Mouse (Mus musculus) urinary bladder, adult 18-20 months (tissue): Measurements from ENCODE around the gene Exoc4.

Source experiments
- DNase-seq, 2 experiments: peaks; one replicate each; pipeline ENCODE4 v3.0.0; 2022; ENCODE audit warnings: low spot score in 2 of 2, mixed read lengths in 2 of 2

Exoc4 gene

DNA sequence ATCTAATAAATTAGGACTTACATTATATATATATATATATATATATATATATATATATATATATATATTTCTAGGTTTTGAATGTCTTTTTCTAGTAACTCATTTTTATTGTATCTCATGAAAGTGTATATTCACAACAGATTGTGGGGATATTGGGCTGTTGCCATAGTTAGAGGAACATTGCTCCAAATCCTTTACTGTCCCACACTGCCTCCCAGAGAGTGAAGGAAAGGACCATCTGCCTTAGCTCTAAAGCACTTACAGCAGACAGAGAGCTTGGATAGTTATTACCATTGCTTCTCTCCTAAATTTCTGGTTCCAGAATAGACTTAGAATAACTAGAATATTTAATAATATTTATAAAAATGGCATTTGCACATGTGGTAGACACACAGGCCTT is 512.7 kb downstream of the Exoc4 start:
- no peak for DNase-seq

DNA sequence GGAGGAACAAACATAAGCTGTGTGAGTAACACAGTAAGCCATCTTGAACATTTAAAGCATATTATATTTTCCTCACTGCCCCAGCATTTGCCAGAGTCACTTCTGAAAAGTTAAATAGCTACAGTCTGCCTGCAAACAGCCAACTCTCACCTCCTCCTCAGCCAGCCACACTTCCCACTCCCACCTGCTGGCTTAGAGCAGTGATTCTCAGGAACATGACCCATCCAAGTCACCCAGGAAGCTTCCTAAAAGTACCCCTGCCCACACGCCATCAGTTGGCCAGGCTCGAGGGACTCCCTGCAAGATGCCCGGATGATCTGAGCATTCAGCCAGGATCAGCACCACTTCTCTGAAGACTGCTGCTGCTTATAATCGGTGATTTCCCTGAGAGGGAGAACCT is 514.4 kb downstream of the Exoc4 start:
- DNase-seq = no peak

DNA sequence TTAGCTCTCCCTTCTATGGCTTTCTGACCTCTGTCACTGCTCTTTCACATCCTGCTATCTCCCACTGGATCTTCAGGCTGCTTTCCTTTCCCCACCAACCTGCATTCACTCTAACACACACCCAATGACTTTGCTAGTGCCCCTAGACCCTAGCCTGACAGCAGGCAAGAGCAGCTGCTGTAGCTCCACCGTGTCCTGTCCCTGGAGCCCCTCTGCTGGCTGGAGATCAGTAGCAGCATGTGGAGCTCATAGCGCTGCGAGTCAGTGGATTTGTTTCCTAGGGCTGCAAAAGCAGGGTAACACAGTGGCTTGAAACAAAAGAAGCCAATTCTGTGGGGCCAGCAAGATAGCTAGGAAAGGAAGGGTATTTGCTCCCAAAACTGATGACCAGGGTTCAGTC is 515.1 kb downstream of the Exoc4 start:
- DNase-seq = no peak

DNA sequence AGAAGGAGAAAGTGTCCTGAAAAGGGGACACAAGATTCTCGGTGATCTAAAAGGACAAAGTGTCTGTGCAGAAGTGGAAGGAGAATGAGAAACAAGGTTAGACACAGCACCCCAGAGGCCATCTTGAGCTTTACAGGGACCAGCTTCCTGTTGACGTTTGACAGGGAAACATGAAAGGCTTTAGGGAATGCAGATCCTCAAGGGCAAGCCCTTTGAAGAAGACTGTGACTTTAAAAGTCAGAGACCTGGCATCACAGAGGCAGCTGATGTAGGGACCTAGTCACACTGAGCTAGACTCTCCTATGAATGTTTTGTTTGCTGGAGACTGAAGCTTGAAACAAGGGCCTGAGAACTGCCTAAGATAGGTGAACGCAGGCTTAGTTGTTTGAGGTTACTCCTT is 520.4 kb downstream of the Exoc4 start:
- DNase-seq = no peak

DNA sequence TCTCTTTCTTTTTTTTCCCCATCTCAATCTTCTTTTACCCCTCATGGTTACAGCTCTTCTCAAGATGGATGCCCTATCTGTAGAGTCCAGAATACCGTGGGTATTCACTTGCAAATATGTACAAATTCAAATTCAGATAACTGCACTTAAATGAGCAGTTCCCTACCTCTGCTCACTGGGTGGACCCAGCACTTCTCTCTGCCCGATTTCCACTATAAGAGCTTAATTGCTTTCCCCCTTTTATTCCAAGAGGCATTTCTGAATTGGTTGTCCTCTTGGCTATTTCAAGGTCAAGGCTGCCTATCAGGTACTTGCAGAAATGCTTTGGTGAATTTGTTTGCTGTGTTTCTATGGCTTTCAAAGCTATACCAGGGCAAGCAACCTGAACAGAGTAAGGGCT is 521.1 kb downstream of the Exoc4 start:
- DNase-seq = no peak

DNA sequence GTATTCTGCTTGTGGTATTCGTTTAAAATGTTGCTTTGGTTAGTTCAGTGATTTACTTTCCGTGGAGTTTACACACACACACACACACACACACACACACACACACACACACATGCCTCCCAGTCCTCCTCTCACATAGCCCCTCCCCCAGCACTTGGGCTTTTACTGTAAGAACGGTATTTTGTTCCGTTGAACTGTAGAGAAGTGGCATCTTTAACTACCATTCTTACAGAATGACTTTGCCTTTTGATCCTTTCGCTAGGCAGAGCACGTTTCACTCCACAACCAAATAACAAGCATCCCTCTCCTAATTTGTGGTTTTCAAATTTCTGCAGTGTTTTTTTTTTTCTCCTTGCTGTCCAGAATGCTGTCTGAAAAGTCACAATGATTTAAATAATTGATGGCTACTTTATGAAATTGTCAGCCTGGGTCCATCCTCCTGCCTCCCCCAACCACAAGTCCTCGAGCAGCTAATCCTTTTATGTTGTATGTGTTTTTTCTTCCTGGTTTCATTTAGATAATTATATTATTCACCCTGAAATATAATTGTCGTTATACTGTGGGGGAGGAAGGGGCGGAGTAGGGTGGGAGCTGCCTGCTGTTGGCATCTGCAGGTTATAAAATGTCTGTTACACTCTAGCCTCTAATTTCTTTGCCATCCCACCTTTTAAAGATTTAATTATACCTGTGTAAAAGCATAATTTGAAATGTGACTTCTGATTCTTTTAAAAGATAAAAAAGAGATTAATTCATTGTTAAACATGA is 523.8 kb downstream of the Exoc4 start:
- no peak for DNase-seq

DNA sequence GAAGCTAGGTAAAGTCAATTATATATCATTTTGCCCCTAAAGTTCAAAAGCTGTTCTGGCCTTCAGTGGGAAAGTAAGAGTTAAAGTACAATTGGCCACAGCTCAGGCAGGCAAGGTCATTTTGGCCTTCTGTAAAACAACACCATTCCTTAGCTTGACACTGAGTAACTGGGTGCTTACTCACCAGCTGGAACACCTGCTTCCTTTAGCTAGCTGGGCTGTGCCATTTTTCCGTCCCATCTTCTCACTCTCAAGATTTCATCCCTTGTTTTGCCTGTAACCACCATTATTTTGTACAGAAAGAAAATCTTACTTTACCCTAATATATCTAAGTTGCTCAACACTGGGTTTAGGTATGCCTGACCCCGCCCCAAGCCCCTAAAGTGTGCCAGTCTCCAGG is 543.7 kb downstream of the Exoc4 start:
- no peak for DNase-seq

DNA sequence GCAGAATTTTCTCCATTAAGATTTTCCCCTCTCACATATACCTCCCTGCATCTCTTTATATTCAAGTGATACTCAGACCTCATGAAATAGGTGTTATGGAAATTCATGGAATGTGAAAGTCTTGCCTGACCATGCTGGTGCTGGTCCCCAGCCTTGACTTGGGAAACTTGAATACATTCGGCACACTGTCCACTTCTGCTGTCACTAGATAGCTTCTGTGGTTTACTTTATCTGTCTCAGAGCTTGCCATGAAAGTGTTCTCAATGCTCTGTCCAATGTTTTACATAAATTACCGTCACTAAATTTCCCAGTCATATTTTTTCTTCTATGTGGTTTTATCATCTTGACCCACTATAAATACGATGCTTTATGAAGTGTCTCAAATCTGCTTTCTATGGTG is 552.4 kb downstream of the Exoc4 start:
- no peak for DNase-seq

DNA sequence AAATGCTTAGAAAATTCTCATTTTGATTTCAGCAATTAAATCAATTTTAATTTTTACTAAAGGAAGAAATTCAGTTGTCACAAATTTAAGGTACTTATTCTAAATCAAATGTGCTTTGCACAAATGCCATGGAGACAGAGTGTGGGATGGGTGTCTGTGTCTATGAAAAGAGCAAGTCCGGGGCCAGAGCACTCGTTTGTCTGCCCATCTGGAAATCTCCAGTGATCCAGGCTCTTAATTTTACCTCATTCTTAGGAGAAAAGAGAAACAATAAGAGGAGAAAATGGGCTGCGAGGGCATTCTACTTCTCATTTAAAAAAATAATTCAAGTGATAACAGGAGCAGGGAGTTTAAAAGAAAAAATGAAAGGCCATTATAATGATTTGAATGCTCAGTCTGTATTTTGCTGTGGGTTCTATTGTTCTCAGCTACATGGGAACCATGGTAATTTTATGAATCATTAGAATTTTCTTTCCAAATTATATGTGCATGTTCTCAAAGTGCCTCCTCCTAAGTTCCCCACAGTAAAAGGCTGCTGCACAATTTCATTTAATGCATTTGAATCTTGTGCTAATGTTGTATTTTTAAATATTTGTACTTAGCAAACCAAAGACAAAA is 554.7 kb downstream of the Exoc4 start:
- no peak for DNase-seq

DNA sequence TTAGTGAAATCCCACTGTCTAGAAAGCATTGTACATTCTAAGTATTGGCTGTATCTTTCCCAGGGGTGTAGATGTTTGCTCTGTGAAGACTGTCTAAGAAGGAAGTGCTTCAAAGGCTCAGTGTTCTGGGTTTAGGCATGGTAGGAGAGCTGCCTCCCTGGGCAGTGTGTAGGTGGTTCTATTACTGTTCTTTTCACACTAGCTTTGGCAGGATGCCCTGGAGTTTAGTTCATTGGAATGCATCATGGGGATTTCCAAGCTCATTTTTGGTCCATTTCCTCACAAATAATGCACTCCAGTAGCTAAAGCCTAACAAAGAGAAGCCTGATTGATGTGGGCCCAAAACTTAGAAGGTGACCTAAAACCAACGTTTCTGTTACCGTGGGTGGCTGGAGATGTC is 555.9 kb downstream of the Exoc4 start:
- DNase-seq = no peak

DNA sequence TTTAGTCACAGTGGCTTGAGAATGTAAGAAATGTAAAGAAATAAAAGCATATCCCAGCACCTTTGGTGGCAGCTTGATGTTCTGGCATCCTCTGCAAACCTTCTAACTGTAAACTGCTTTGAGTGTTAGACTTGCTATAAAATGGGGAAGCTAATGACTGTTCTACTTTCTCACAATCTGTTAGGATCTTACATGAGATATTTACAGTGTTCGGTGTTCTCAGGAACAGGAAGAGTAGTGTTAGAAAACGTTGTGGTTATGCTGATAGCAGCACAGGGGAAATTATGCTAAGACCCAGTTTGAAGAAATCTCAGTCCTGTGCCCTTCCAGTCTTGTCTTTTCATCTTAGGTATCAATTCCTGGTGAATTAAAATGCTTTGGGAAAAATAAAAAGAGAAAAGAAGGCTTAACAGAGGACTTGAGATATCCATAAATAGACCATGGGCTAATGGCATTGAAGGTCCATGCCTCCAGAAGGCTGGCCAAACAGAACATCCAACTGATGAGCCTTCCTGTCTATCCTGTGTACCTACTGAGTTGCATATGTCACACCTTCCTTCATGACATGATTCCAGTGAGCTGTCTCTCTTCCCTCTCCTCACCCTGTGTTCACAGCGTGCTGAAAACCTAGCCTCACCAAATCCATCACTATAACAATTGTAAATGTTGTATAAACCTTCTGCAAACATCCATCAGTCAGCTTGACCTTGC is 557.3 kb downstream of the Exoc4 start:
- no peak for DNase-seq

DNA sequence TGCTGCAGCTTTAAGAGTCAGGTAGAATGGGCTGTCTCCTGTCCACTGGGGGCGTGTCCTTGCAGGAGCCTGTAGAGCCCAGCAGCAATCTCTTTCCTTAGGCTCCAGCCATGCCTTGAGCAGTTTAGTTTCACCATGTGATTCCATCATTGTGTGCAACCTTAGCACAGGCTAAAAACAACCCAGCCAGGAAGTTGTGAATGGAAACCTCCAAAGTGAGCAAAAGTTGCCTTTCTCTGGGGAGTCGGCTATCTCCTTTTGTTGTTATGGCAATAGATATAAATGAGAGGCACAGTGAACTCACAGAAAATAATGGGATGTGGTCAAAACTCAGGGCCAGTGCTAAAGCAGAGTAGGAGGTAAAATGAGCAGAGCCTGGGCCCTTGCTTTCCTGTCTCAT is 565.5 kb downstream of the Exoc4 start:
- no peak for DNase-seq

DNA sequence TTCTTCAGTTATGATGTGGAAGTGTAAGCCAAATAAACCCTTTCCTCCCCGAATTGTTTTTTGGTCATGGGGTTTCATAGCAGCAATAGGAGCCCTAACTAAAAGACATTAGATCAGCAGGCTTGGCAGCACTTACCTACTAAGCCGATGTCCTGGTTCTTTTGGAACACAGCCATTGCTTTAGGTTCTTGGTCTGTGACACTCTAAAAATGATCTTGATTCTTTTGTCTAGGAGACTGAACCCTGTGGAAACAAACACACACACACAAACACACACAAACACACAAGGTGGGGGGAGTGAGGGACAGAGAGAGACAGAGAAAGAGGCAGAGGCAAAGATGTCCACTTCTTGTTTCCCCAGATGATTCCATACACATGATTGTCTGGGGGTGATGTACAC is 574.3 kb downstream of the Exoc4 start:
- no peak for DNase-seq

DNA sequence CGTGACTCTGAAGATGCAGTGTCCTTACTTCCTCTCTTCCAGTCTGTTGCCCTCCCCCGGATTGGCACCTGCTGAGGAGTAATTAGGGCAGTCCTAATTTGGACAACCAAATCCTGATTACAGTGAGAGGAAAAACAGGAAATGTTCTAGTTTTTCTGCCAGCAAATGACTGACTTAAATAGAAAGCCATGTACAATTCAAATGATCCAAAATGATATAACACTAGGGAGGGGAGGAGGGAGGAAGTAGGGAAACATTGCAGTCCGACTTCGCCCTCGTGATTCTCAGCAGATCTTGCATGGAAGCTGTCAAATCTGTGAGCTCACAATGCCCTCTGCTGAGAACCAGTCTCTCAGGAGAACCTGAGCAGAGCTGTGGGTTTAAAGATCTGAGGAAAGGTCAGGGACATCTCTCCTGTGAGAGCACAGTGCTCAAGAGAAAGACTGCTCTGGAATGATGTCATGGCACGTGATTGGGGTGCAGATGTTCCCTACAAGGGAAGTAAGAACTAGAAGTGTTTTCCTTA is 575.0 kb downstream of the Exoc4 start:
- peak in 1 of 2 experiments; percentile 1 for DNase-seq

DNA sequence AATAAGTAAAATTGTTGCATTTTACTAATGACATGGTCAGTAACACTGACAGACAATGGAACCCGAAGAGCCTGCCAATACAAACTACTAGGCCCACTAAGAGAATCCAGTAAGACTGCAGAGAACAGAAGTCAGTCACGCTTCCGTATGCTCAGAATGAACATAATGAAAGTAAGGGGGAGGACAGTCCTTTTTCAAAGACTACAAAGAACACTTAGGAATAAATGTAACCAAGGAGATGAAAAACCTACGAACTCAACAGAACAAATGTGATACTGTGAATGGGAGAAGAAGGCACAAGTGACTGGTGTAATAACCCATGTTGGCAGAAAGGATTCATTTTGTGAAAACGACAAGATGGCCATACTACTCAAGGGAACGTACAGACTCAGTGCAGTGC is 579.6 kb downstream of the Exoc4 start:
- DNase-seq = no peak

DNA sequence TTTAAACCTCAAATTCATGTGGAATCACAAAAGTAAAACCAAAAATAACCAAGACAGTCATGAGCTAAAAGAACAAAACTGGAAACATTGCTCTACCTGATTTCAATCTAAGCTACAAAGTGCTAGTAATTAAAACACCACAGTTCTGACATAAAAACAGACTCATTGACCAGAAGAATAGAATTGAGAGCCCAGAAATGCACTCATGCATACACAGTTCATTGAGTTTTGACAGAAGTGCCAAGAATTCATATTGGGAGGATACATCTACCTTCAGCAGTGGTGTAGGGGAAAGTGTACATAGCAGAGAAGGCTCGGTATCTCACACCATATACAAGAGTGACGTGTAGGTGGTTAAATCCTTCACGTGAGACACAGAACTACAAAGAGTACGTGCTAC is 580.4 kb downstream of the Exoc4 start:
- DNase-seq = no peak

DNA sequence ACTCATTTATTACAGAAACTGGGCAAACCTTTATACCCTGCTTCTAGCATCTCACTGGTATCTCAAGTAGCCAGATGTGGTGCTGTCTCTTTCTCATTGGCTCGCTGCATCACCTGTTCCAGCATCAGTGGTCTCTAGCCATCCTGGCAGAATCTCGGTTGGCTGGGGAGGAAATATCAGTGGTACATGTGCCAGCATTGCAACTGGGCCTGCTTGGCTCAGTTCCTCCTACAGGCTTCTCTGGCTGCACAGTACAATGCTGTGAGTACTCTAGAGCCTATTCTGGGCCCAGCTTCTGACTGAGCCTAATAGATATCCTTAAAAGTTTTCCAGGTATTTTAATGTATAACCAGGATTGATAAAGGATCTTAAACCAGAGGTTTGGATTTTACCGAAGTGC is 582.4 kb downstream of the Exoc4 start:
- DNase-seq = no peak

DNA sequence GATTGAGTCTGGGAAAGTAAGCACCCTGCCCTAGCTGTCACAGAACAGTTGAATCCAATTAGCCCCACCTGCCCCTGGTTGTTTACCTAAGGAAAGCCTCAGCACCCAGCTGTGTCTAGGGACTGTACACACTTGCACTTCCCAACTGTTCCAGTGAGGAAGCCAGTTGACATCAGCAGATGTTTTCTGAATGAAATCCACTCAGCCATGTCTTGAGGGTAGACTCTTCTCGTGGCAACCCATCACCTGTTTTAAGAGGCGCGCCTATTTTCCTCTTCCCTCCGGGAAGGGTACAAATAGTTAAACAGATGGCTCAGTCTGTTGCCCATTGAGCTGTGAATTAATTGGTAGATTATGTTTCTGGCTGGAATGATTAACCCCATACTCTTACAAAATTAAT is 584.1 kb downstream of the Exoc4 start:
- DNase-seq = no peak

DNA sequence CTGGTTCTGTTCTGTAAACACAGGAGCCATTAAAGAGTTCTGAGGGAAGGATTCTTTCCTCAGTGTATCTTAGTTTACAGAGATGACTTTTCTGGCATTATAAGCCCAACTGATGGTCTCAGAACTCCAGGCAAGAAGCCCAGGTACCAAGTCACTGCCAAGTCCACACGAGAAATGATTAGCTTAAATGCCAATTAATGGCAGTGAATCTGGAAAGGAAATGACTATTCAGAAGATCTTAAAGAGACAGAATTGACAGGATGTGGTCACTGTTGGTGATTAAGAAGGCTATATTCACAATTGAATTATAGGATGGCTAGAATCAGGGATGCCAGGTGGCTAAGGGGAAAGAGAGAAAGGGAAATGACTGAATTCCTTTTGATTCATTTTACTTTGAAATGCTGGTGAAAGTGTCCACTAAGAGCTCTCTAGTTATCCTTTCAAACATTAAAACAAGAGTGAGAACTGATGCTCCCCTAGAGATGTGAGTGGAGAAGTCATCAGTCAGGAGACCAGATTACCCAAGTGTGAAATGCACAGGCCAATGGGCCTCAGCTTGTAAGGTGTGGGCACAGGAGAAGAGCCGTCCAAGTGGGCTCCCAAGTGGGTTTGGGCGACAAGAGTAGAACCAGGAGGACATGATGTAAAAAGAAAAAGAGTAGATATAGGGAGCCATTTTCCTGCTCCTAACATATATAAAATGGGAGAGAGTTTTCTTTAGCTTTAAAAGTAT is 587.3 kb downstream of the Exoc4 start:
- no peak for DNase-seq

DNA sequence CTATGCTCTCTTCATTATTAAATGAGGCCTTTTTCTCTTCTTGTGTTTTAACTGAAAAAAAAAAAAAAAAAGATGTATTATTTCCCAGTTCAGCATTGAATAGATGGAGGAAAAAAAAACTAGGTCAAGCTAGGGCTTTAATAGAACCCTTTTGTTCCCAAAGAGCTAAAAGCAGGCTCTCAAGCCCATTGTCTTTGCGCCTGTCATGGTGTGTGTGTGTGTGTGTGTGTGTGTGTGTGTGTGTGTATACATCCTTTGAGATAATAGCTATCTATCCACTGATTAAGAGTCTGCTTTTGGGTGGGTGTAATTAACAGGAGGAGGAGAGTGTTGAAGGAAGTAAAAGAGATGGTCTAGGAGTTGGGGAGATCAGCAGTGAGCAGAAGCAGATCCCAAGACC is 594.0 kb downstream of the Exoc4 start:
- DNase-seq = no peak

DNA sequence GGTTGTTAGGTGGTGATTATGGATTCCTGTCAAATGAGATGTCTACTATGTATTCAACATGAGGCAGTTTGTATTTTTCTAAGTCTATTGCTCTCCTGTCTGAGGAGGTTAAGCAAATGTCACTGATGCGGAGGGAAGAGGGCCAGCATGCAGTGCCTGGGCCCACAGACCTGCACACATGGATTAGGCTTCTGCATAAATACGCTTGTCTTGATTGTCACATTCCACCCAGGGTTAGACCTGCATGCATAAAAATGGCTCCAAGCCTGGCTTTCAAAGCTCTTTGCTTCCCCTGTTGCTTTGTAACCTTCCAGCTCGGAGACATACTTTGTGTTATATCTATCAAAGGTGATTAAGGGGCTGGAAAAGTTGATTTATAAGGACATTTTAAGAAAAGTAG is 610.2 kb downstream of the Exoc4 start:
- DNase-seq = no peak

DNA sequence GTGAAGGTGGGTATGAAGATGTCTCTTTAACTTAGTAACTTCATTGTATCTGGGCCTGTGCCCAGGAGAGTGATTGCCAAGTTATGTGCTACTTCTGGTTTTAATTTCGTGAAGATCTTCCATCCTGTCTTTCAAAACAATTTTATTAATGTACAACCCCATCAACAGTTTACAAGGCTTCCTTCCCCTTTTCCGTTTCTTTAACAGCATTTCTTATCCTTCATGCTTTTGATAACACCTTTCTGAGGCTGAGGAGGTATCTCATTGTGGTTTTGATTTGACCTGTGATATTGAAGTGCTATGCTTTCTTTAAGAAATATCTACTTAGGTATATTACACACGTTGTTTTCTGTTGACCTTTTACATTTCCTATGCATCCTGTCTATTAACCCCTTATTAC is 616.9 kb downstream of the Exoc4 start:
- no peak for DNase-seq
